Mouse (Mus musculus) gastrocnemius, postnatal 14 days (tissue): Measurements from ENCODE around the gene Gm11733. TPM values are rescaled to one million over a fixed set of nuclear protein-coding genes. Genes with fewer than 3 reads are reported as not detected.

Experiments used
- DNase-seq: peaks from one replicate; pipeline ENCODE4 v3.0.0; 2021; ENCODE audit warnings: mixed read lengths
- intact Hi-C: fragments of 180-260 bp; cut with DNase I; formaldehyde crosslinking; loops from one replicate; pipeline ENCODE4 v1.15.1; 2025; ENCODE audit warnings: low total_unique reads
- total RNA-seq, 2 experiments: library from RNA; stranded (reverse); gene quantifications; 2 replicates each; pipeline ENCODE4 v1.2.3; 2021

The Gm11733 gene
- total RNA-seq, 2 experiments from 2014 or later = not detected

GRCm38 (mm10) chr11:117522879-117523519 is 38.8 kb downstream of the Gm11733 start:
- DNase-seq = peak; percentile 81
- intact Hi-C loops = no loop called here

GRCm38 (mm10) chr11:117525606-117526349 is 41.6 kb downstream of the Gm11733 start:
- no peak for DNase-seq
- intact Hi-C loops = no loop called here

- DNase-seq = no peak
- intact Hi-C loops = no loop called here
These were observed 48.2 kb downstream of the Gm11733 start for GRCm38 (mm10) chr11:117532374-117532773.

GRCm38 (mm10) chr11:117534912-117535311 is 50.7 kb downstream of the Gm11733 start:
- intact Hi-C loops = no loop called here
- peak; percentile 68 for DNase-seq

- no peak for DNase-seq
- intact Hi-C loops = no loop called here
These were observed 51.5 kb downstream of the Gm11733 start for GRCm38 (mm10) chr11:117535491-117536304.

- peak; percentile 55 for DNase-seq
- intact Hi-C loops = no loop called here
These were observed 52.4 kb downstream of the Gm11733 start for GRCm38 (mm10) chr11:117536586-117536985.

Other genes starting within 250 kb of the Gm11733 start
- 10 to 100 TPM; 16.5 to 18.1 TPM for gene Tnrc6c, start 169.9 kb downstream of the Gm11733 start, total RNA-seq